Mouse (Mus musculus) heart, postnatal 4 days (tissue): ENCODE data around the gene Filip1. TPM values are rescaled to one million over a fixed set of nuclear protein-coding genes. Genes with fewer than 3 reads are reported as not detected.

Experiments
- DNase-seq: peaks from one replicate; pipeline ENCODE4 v3.0.0; 2021
- total RNA-seq, 2 experiments: library from RNA; stranded (reverse); gene quantifications; 2 replicates each; pipeline ENCODE4 v1.2.3; 2021

Filip1 gene
- total RNA-seq, 2 experiments from 2014 or later: 101 to 114 TPM

DNA sequence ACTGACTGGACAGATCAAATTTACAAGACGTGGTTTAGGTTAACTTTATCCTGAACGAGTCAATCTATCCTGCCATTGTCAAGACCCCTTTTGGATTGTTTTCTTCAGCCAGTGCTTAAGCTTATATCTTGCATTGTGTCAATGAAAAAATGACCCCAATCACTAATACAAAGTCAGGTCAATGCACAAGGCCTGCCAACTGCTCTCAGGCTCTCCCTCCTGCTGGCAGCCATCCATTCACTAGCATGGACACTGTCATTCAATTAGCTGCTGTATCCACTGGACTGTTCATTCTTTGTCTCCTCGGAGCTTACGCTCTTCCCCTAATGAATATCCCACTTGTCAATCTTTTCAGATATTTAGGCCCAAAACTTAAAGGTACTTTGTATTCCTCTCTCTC, 189.2 kb downstream of the Filip1 start:
- DNase-seq: peak; percentile 42

DNA sequence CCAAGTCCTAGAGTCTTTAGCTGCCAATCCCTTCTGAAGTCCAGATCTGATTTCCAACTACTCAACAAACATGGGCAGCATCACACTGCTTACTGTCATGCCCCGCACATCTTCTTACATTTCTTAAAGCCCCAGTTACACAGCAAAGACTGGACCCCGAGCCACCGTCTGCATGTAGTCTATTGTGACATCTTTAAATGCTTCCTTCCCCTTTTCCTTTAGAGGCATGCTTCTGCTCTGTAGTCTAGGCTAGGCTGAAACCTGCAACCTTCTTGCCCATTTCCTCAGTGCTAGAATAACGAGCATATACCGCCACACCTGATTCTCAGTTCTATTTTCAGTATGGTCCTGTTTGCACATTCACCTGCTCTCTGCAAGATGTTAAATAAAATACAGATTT, 196.2 kb downstream of the Filip1 start:
- no peak for DNase-seq

GRCm38 (mm10) chr9:79816013-79816412, 196.6 kb downstream of the Filip1 start:
- no peak for DNase-seq

DNA sequence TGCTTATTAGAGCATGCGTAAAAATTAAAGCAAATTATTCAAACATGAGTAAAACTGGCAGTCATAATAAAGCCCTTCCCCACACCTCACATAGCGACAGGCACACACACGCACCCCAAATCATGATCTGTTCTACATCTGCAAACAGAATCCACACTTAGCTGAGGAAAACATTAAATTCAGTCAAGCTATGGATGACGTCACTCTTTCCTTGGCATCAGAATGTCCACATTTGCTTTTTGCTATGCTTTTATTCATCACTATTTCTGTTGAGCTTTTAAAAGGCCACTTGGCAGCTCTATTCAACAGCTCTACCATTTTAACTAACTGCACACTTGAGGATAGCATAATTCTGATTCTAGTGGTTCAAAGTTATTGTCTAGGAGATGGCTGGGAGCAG, 198.1 kb downstream of the Filip1 start:
- DNase-seq: no peak

GRCm38 (mm10) chr9:79810969-79811902, 201.4 kb downstream of the Filip1 start:
- DNase-seq: no peak

DNA sequence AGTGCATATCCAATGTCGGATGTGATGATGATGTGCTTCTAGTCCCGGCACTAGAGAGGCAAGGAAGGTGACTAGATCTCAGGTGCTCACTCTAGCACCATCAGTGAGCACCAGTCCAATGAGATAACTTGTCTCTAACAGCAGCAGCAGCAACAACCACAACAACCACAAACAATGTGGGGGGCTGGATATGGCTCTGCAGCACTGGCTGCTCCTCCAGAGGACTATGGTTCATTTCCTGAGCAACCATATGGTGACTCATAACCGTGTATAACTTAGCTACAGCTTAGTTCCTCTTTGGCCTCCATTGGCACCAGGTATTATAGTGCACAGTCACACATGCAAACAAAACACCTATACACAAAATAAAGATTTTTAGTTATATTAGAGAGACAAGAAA, 202.1 kb downstream of the Filip1 start:
- no peak for DNase-seq

DNA sequence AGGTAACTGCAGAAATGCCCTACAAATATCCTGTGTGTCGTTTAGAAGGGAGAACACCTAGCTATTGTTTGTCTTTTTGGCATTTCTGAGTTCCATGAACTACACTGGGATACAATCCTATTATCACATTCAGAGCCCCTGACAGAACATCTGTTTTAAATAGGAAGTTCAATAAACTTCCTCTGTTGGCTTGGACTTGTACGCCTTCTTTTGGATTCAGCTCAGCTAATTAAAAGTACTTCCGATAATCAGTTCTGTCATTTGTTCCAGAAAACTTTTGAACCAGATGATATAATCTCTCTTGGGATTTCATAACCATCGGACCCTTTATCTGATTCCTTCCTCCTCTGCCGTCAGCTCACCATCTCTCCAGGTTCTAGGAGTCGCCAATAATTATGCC, 203.2 kb downstream of the Filip1 start:
- no peak for DNase-seq

DNA sequence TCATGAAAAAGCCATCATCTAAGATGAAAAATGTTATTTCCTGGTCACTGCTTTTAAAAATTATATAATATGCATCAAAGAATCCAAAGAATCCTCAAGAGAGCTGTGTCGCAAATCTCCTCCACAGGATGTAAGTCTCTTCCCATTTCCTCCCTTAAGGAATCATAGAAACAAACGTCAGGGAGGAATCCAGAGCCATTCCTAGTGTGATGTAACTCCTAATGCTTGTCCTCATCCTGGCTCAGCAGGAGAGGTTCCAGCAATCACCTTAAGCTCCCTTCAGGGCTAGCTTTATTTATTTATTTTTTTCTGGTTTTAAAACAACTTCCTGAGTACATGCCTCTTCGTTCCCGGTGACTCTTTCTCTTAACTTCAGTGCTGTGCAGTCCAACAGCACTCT, 205.5 kb downstream of the Filip1 start:
- no peak for DNase-seq

DNA sequence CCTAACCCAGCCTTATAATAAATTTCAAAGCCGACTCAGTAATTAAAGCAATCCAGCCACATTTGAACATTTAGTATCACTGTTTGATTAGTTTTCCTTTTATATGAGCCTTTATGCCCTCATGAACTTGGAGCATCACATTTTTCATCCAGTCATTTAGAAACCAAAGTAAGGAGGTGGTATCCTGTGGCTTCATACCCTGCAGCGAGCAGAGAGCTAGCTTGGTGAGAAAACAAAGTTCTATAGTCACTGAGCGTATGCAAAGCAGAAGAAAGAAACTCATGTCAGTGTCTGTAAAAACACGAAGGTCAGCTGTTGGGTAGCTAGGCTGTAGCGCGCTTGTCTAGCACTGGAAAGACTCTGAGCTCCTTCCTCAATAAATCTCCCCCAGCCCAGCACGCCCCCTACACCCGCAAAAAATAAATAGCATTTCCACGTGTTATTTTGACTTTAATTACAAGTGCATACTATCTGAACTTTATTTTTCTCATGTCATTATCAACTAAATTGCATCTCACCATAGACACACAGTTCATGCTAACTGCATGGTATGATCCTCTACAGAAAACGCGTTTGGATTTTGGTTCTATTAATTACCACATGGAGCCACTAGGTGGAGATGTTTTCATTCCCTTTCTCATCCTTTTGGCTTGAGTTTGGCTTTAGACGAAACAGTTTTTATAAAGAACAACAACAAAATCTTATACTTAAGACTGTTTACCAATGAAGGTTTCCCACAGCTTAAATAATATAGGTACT, 206.2 kb downstream of the Filip1 start:
- DNase-seq: no peak

DNA sequence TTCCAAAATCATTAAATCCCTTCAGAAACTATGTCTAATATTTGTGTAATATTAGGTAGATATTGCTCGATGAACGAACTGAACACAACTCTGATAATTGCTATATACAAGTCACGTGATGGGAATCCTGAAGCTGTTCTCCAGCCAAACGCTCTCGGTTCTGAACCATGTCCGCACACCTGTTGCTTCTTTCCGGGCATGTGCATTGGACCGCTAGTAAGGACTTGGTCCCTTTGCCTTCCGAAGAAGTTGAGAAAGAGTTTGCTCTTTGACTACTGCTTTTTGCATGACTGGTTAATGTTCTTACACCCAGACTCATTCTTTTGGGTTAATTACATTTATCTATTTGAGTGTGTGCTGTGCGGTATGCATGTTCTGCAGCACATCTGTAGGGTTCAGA, 207.2 kb downstream of the Filip1 start:
- no peak for DNase-seq

DNA sequence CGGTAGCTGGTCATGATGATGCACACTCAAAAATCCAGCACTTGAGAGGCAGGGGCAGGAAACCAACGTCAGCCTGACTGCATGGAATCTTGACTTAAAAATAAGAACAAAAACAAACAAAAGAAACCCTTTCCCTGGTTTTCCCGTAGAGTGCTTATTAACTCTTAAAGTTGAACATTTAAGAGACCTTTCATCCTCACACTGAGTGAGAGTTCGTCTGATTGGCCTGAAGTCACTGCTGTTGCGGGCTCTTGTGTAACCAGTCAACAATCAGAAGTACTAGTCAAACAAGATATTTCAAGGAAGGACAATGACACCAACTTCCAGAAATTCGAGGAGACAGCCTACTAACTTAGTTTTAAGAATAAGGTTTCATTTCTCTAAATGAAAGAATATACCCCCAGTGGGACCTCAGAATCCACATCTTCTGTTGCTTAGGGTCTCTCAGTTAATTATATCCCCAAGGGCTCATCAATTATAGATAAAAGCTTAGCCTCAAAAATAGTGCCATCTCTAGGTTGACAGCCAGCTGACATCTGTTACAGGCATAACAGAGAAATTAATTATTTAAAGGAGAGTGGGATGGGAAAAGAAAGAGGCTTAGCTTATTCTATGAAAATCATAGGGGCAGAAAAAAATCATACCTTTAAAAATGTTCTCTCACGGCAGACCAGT, 216.1 kb downstream of the Filip1 start:
- no peak for DNase-seq

DNA sequence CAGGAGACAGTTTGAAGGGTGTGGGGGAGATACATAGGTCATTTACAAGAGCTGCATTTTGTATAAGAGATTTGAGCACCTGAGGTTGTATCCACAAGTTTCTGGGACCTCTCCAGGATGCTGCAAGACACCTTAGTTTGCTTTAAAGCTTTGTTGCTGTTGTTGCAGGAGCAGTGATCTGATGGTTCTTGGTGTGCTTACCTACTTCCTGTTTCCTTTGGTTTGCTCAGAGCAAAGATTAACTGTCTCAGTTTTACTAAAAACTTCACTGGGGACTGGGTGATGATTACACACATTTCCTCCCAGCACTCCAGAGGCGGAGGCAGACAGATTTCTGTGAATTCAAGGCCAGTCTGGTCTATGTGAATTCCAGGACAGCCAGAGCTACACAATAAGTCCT, 217.6 kb downstream of the Filip1 start:
- DNase-seq: no peak

DNA sequence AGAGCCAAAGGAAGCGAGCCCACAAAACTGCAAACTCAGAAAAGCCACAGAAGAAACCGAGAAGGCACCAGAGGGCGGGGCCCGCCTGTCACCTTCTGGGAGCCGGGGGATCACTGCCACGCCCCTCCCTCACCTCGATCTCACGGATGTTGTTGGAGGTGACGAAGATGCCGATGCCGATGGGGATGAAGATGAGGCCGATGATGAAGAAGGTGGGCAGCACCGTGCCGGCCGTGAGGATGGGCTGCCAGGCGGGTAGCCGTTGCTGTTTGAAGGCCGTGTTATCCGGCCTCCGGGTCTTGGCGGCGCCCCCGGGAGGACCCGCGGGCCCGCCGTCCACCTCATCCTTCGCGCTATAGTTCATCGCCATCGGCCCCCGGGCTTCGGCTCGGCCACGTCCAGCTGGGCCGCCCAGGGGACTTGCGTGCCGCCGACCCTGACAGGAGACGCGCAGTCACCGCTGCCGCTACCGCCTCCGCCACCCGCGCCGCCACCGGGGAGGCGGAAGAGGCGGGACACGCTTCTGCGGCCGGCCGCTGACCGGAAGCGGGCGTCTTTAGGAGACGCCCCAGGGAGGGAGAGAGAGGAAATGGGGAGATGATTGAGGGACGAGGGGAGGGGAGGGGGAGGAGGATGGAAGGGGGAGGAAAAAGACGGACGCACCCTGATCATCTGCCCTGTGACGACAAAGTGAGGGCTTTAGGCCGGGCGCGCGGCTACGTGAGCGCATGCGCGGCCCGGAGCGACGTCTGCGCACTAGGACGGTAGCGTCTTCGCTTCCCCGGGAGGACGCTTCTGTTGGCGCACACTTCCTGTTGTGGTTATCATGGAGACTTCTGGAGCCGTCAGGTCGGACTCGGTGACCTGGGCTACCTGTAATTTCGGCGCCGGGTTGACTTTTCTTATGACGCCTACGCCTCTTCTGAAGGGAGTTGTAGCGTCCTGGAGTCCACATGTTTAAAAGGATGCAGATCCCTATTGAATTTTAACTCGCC, 219.5 kb downstream of the Filip1 start, which contains the start of gene Tmem30a:
Gene Tmem30a, minus strand, starts transcription at position 667 of the 995 bp plus-strand sequence.
- DNase-seq: peak; percentile 95

DNA sequence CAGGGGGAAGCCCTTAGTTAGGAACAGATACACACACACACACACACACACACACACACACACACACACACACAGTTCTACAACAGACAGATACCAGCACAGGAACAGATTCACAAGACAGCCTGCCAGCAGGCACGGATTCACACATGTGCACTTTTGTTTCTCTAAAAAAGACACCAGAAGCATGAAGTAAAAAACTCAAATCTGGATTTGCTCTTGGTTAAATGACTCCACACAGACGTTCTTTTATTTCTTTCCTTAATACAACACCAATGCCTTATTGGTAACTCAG, 226.9 kb downstream of the Filip1 start:
- no peak for DNase-seq

DNA sequence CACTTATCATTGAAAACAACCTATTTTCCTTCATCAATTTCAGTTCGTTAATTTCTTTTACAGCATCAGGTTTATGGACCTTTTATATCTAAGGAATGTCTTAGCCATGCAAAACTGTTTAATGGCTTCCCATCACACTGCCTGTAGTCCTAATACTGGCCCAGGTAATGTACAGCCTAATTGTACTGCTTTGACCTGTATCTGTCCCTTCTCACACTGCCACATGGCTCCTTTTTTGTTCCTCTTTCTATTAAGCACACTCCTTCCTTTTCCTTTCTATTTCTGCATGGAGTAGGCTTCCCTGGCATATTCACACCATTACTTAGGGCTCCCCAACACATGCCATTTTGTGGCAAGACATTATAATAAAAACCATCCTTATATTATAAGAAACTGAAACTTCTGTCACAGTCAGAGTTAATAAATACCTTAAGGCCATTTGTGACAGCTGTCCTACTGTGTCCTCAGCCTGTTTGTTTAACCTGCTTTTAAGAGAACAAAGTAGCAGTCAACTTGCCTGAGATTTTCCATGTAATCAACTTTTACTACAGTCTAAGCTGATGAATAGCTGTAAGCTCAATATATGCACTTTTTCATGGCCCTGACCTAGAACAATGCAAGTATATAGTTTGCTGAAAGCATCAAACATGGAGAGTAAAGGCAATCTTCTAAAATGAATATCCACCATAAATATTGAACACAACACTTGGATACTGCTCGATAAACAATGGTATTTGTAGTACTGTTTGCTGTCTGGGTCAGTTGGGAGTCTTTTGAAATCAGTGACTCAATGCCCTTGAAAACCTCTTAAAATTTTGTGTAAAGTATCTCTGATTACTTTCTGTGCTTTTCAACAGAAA, 227.5 kb downstream of the Filip1 start:
- no peak for DNase-seq

GRCm38 (mm10) chr9:79784439-79784838, 228.2 kb downstream of the Filip1 start:
- no peak for DNase-seq

DNA sequence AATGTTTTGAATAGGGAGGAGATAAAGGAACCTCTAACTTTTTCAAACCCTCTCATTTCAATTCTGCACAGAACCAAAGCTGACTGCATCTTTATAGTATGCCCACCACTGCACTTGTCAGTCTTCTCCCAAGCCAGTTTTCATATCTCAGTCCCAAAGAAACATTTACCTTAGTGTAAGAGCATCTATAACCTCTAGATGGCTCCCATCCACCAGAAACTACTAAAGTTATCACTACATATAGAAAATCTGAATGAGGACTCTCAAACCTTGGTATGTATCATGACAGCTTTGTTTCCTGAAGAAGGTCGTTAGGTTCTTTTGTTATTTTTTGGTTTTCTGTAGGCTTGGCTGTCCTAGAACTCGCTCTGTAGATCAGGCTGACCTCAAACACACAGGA, 233.3 kb downstream of the Filip1 start:
- no peak for DNase-seq

GRCm38 (mm10) chr9:79766991-79767545, 245.6 kb downstream of the Filip1 start:
- no peak for DNase-seq

- no peak for DNase-seq
These were observed 247.3 kb downstream of the Filip1 start for GRCm38 (mm10) chr9:79765329-79765728.
